Mouse (Mus musculus) embryonic facial prominence, embryonic 15.5 days (tissue): ENCODE measurements around the gene Birc2. TPM values are rescaled to one million over a fixed set of nuclear protein-coding genes. Genes with fewer than 3 reads are reported as not detected.
"Not testable (repeated sequence)": the region's sequence is repeated elsewhere in the genome, so short reads cannot be mapped to it uniquely, and the experiment has no call there.

Experiments used
- ATAC-seq: fragments of 200-750 bp; cut with Nextera tagmentation; 2 replicates; pipeline ENCODE4 v1.8.0; 2017; ENCODE audit warnings: low read depth, moderate TSS enrichment; ENCODE audit not compliant: insufficient number of reproducible peaks, low FRiP score, low TSS enrichment
- H3K27ac ChIP-seq: fragments of 300-500 bp; sonication (generic); replicated peaks from 2 replicates; pipeline ENCODE4 v1.5.1; 2015; ENCODE audit warnings: mild to moderate bottlenecking, inconsistent platforms
- H3K27me3 ChIP-seq: fragments of 300-500 bp; sonication (generic); 2 replicates; pipeline ENCODE4 v1.6.1; 2015; ENCODE audit warnings: inconsistent platforms
- H3K36me3 ChIP-seq: fragments of 300-500 bp; sonication (generic); 2 replicates; pipeline ENCODE4 v1.6.1; 2015; ENCODE audit warnings: mild to moderate bottlenecking, inconsistent platforms
- H3K4me1 ChIP-seq: fragments of 300-500 bp; sonication (generic); 2 replicates; pipeline ENCODE4 v1.6.1; 2015; ENCODE audit warnings: inconsistent platforms
- H3K4me2 ChIP-seq: fragments of 300-500 bp; sonication (generic); replicated peaks from 2 replicates; pipeline ENCODE4 v1.6.1; 2015; ENCODE audit warnings: mild to moderate bottlenecking, inconsistent platforms
- H3K4me3 ChIP-seq: fragments of 300-500 bp; sonication (generic); replicated peaks from 2 replicates; pipeline ENCODE4 v1.5.1; 2015; ENCODE audit warnings: mild to moderate bottlenecking, inconsistent platforms
- H3K9ac ChIP-seq: fragments of 300-500 bp; sonication (generic); 2 replicates; pipeline ENCODE4 v1.6.1; 2015; ENCODE audit warnings: inconsistent platforms
- H3K9me3 ChIP-seq: fragments of 300-500 bp; sonication (generic); replicated peaks from 2 replicates; pipeline ENCODE4 v1.6.1; 2016; ENCODE audit warnings: inconsistent platforms
- WGBS: fragments of 180-500 bp; shearing (Covaris S2); methylation state at CpG from one replicate; pipeline ENCODE4 v1.1.7; 2015; 5-methylcytosine and 5-hydroxymethylcytosine counted together
- polyA plus RNA-seq: library from polyadenylated mRNA; unstranded; fragments of >200 nt; fragmentation: Nextera tagmentation; extraction: Ambion mirVana; gene quantifications from 2 replicates; pipeline ENCODE4 v1.2.1, GENCODE M21; 2015

The Birc2 gene
- polyA plus RNA-seq, 1 experiment from 2014 or later, result 38.4 TPM

- no peak overlapping the region for H3K9ac ChIP-seq
- peaks cover 9% of the 10 kb centered on the region for H3K4me1 ChIP-seq
- no peak overlapping the region for H3K4me3 ChIP-seq
- no peak for ATAC-seq
- H3K36me3 ChIP-seq, result peaks cover 23% of the 10 kb centered on the region
- H3K27me3 ChIP-seq, result no peaks in the 10 kb centered on the region
- H3K9me3 ChIP-seq, result 0 out of 2 replicates have a peak, but pooled peaks cover 4% of the 10 kb centered on the region
- H3K27ac ChIP-seq, result no peak overlapping the region
- no peak overlapping the region for H3K4me2 ChIP-seq
- 89% methylated on average over 3 of the region's 3 CpGs for WGBS
These were observed 31.1 kb upstream of the Birc2 start for GRCm38 (mm10) chr9:7867981-7868380.

GRCm38 (mm10) chr9:7866981-7867380, 30.1 kb upstream of the Birc2 start:
- H3K36me3 ChIP-seq, result peaks cover 23% of the 10 kb centered on the region
- not testable (repeated sequence) for H3K9ac ChIP-seq, H3K27me3 ChIP-seq, H3K4me2 ChIP-seq, H3K9me3 ChIP-seq, H3K4me1 ChIP-seq, ATAC-seq, H3K27ac ChIP-seq, H3K4me3 ChIP-seq
- WGBS, result 90% methylated on average over 2 of the region's 2 CpGs

- H3K27me3 ChIP-seq, result no peaks in the 10 kb centered on the region
- no peak overlapping the region for H3K27ac ChIP-seq
- no peak overlapping the region for H3K9ac ChIP-seq
- peaks cover 22% of the 10 kb centered on the region; the same call in 1 of the 2 replicates for H3K36me3 ChIP-seq
- no peaks in the 10 kb centered on the region for H3K4me1 ChIP-seq
- no peak overlapping the region for H3K4me3 ChIP-seq
- H3K9me3 ChIP-seq, result no peaks in the 10 kb centered on the region
- H3K4me2 ChIP-seq, result no peak overlapping the region
- ATAC-seq, result no peak
- 84% methylated on average over 5 of the region's 5 CpGs for WGBS
These were observed 24.1 kb upstream of the Birc2 start for GRCm38 (mm10) chr9:7860976-7861375.

- no peak overlapping the region for H3K4me3 ChIP-seq
- WGBS, result 62% methylated on average over 3 of the region's 3 CpGs
- no peaks in the 10 kb centered on the region for H3K27me3 ChIP-seq
- ATAC-seq, result no peak
- no peak overlapping the region for H3K4me2 ChIP-seq
- no peak overlapping the region for H3K27ac ChIP-seq
- no peaks in the 10 kb centered on the region for H3K9me3 ChIP-seq
- H3K9ac ChIP-seq, result no peak overlapping the region
- no peaks in the 10 kb centered on the region for H3K4me1 ChIP-seq
- peaks cover 20% of the 10 kb centered on the region; the same call in 1 of the 2 replicates for H3K36me3 ChIP-seq
These were observed 19.0 kb upstream of the Birc2 start for GRCm38 (mm10) chr9:7855912-7856311.

- Histone ChIP-seq H3K36me3 (peaks cover 19% of the 10 kb centered on the region; the same call in 1 of the 2 replicates), H3K4me3 (no peak overlapping the region), H3K4me1 (no peaks in the 10 kb centered on the region), H3K9ac (no peak overlapping the region), H3K9me3 (no peaks in the 10 kb centered on the region), H3K27me3 (no peaks in the 10 kb centered on the region), H3K27ac (no peak overlapping the region), H3K4me2 (no peak overlapping the region)
- 35% methylated on average over 1 of the region's 1 CpGs for WGBS
- ATAC-seq, result no peak
These were observed 18.5 kb upstream of the Birc2 start for GRCm38 (mm10) chr9:7855374-7855773.

GRCm38 (mm10) chr9:7854196-7854595, 17.3 kb upstream of the Birc2 start:
- not testable (repeated sequence) for H3K4me3 ChIP-seq, H3K9ac ChIP-seq, H3K27me3 ChIP-seq, H3K4me1 ChIP-seq, H3K27ac ChIP-seq, H3K9me3 ChIP-seq, H3K4me2 ChIP-seq, ATAC-seq
- H3K36me3 ChIP-seq, result peaks cover 18% of the 10 kb centered on the region; the same call in 1 of the 2 replicates
- WGBS, result 81% methylated on average over 14 of the region's 14 CpGs

GRCm38 (mm10) chr9:7852346-7853230, 15.7 kb upstream of the Birc2 start:
- H3K27me3 ChIP-seq, result no peaks in the 10 kb centered on the region
- H3K27ac ChIP-seq, result no peak overlapping the region
- H3K4me2 ChIP-seq, result no peak overlapping the region
- H3K9ac ChIP-seq, result no peak overlapping the region
- no peaks in the 10 kb centered on the region for H3K4me1 ChIP-seq
- peaks cover 29% of the 10 kb centered on the region; the same call in 1 of the 2 replicates for H3K36me3 ChIP-seq
- no peaks in the 10 kb centered on the region for H3K9me3 ChIP-seq
- H3K4me3 ChIP-seq, result no peak overlapping the region
- WGBS, result 79% methylated on average over 4 of the region's 4 CpGs
- ATAC-seq, result no peak

GRCm38 (mm10) chr9:7851841-7852240, 15.0 kb upstream of the Birc2 start:
- H3K4me1 ChIP-seq, result no peaks in the 10 kb centered on the region
- H3K4me3 ChIP-seq, result no peak overlapping the region
- no peak overlapping the region for H3K9ac ChIP-seq
- WGBS, result 77% methylated on average over 8 of the region's 8 CpGs
- peaks cover 29% of the 10 kb centered on the region; the same call in 1 of the 2 replicates for H3K36me3 ChIP-seq
- no peak for ATAC-seq
- no peak overlapping the region for H3K27ac ChIP-seq
- H3K9me3 ChIP-seq, result no peaks in the 10 kb centered on the region
- H3K27me3 ChIP-seq, result no peaks in the 10 kb centered on the region
- no peak overlapping the region for H3K4me2 ChIP-seq

- Histone ChIP-seq H3K4me2 (no peak overlapping the region), H3K9me3 (no peaks in the 10 kb centered on the region), H3K4me1 (no peaks in the 10 kb centered on the region), H3K9ac (no peak overlapping the region), H3K4me3 (no peak overlapping the region), H3K36me3 (peaks cover 25% of the 10 kb centered on the region; the same call in 1 of the 2 replicates), H3K27ac (no peak overlapping the region), H3K27me3 (no peaks in the 10 kb centered on the region)
- no peak for ATAC-seq
- 93% methylated on average over 18 of the region's 18 CpGs for WGBS
These were observed 11.3 kb upstream of the Birc2 start for GRCm38 (mm10) chr9:7848191-7848590.

GRCm38 (mm10) chr9:7846667-7847199, 9.9 kb upstream of the Birc2 start:
- H3K4me3 ChIP-seq, result no peak overlapping the region
- WGBS, result 88% methylated on average over 1 of the region's 1 CpGs

GRCm38 (mm10) chr9:7845216-7845895, 8.5 kb upstream of the Birc2 start:
- no peak overlapping the region for H3K4me2 ChIP-seq
- no peaks in the 10 kb centered on the region for H3K9me3 ChIP-seq
- H3K4me1 ChIP-seq, result no peaks in the 10 kb centered on the region
- H3K27ac ChIP-seq, result no peak overlapping the region
- ATAC-seq, result no peak
- 72% methylated on average over 4 of the region's 4 CpGs for WGBS
- no peaks in the 10 kb centered on the region for H3K27me3 ChIP-seq
- H3K4me3 ChIP-seq, result no peak overlapping the region
- peaks cover 16% of the 10 kb centered on the region; the same call in 1 of the 2 replicates for H3K36me3 ChIP-seq
- no peak overlapping the region for H3K9ac ChIP-seq

More at GRCm38 (mm10) chr9:7846667-7847199, 9.9 kb upstream of the Birc2 start:
- H3K27ac ChIP-seq, result no peak overlapping the region
- no peaks in the 10 kb centered on the region for H3K27me3 ChIP-seq
- no peak for ATAC-seq
- no peaks in the 10 kb centered on the region for H3K4me1 ChIP-seq
- no peaks in the 10 kb centered on the region for H3K9me3 ChIP-seq
- H3K9ac ChIP-seq, result no peak overlapping the region
- no peak overlapping the region for H3K4me2 ChIP-seq
- peaks cover 20% of the 10 kb centered on the region; the same call in 1 of the 2 replicates for H3K36me3 ChIP-seq
